In the genomic region with DNA sequence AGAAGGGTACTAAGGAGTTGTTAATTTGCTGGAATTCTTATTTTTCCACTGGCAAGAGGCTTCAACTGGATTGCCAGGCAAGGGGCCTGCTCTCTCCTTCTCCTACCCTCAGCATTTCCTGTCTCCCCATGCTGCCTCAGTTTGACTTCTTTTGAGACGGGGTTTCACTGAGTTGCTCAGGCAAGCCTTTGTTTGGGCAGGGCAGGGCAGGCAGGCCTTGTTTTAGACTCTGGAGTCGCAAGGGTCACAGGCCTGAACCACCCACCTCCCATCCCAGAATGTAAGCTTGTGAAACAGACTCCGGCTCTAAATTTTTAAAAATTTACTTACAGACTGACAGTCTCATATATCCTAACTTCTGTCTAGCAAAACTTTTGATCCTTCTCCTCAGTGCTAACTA, we compare ENCODE assay signal across 8 mouse cellular contexts. TPM values are rescaled to one million over a fixed set of nuclear protein-coding genes. Genes with fewer than 3 reads are reported as not detected.
A peak's percentile ranks its signal among the peaks of the same experiment; 100 is the strongest.
DNase-seq lines count a peak whose midpoint lies in the region; ATAC-seq lines count a peak whose summit lies in the region.

No protein-coding gene starts in this region.

- H3K4me1 ChIP-seq in liver, embryonic 13.5 days (replicated peaks): peaks cover 41% of the 10 kb centered on the region

- H3K36me3 ChIP-seq in liver, embryonic 13.5 days: peaks cover 24% of the 10 kb centered on the region

- peak overlapping the region; percentile 98 for H3K9ac ChIP-seq in liver, embryonic 13.5 days

- peak; percentile 36 to 59 for DNase-seq in adrenal gland, adult (ENCODE audit: inconsistent age in 2 of 2, low spot score in 1 of 2)
- no peak for DNase-seq in adrenal gland, postnatal 14 days
- DNase-seq in thymus, postnatal 10 days (ENCODE audit: low spot score in 2 of 2): peak; percentile 18 to 19
- no peak for DNase-seq in thymus, adult 18-20 months
- DNase-seq in liver, embryonic 13.5 days: no peak
- DNase-seq in thymus, postnatal 36 days: peak; percentile 18 to 21
- DNase-seq in layer of hippocampus, adult 9-11 months: no peak
- no peak for DNase-seq in left cerebral cortex, postnatal 25 days (ENCODE audit: low spot score in 2 of 2)

- intact Hi-C loops in left cerebral cortex, postnatal 25 days (cut with DNase I): loop anchor here (2.0 kb wide), 1 partner anchor 14 kb away; no protein-coding TSS in a partner anchor

- H3K4me3 ChIP-seq in liver, embryonic 13.5 days (replicated peaks): peak overlapping the region; percentile 93

- ATAC-seq in liver, embryonic 13.5 days (ENCODE audit: low read depth): no peak

- no peaks in the 10 kb centered on the region for H3K27me3 ChIP-seq in liver, embryonic 13.5 days

- H3K4me2 ChIP-seq in liver, embryonic 13.5 days: peak overlapping the region; percentile 91

- H3K27ac ChIP-seq in liver, embryonic 13.5 days: peak overlapping the region; percentile 95

- 28% methylated on average over 3 of the region's 3 CpGs for WGBS in liver, embryonic 13.5 days (ENCODE audit: insufficient replicate concordance)

- no peaks in the 10 kb centered on the region for H3K9me3 ChIP-seq in liver, embryonic 13.5 days (replicated peaks)

RNA-seq across cellular contexts. Expression of gene Hspa8, which starts 1.7 kb away (rescaled TPM):
- total RNA-seq in adrenal gland, postnatal 14 days (2021): 1,718 and 2,240 TPM in 2 replicates
- polyA plus RNA-seq in liver, embryonic 13.5 days (2015; fragmentation: Nextera tagmentation; extraction: Ambion mirVana): 1,780 and 2,224 TPM in 2 replicates
- total RNA-seq in left cerebral cortex, postnatal 25 days (2021): 1,000 to 10,000 TPM; 2,412 to 2,535 TPM

Comparison
In these comparisons a context has a peak if more than half of its experiments do, and no peak if none do; other contexts are left out.
1. DNase-seq: peak in adrenal gland, adult (2 of 2), thymus, postnatal 10 days (2 of 2) and thymus, postnatal 36 days (2 of 2); none in adrenal gland, postnatal 14 days (single experiment), thymus, adult 18-20 months (0 of 2), liver, embryonic 13.5 days (single experiment), layer of hippocampus, adult 9-11 months (single experiment) and left cerebral cortex, postnatal 25 days (0 of 2).